Mouse (Mus musculus) bone marrow macrophage, adult 2 months (primary cell): ENCODE results near the gene Eid3.

Source experiments
- CTCF ChIP-seq: IDR thresholded peaks from 2 replicates; pipeline ENCODE4 v1.5.1; 2012; ENCODE audit warnings: low read depth, mild to moderate bottlenecking, low read length, moderate library complexity
- POLR2A ChIP-seq: IDR thresholded peaks from 2 replicates; pipeline ENCODE4 v1.6.1; 2012; ENCODE audit warnings: mild to moderate bottlenecking, low read depth, low read length, borderline replicate concordance

DNA sequence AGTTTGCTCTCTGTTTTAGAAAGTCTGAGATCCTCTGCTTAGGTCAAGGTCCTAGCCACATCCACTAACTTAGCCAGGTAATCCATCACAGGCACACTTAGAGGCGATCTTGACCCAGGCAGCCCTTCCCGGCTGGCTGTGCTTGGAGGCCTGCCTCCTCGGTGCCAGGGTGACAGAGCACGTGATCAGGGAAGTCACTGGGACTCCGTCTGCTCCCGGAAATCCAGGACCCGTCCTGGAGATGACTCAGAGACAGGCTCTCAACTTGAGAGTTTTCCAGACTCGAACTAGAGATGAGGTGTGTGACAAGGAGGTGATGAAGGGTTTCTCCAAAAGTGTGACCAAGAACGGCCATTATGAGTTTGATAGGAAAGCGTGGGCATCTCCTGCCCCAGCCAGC, 41.9 kb upstream of the Eid3 start:
- no peak for TF ChIP-seq POLR2A
- TF ChIP-seq CTCF, result no peak
